Mouse (Mus musculus) embryonic facial prominence, embryonic 12.5 days (tissue): ENCODE results near the gene Slc12a1. TPM values are rescaled to one million over a fixed set of nuclear protein-coding genes. Genes with fewer than 3 reads are reported as not detected.
"Not testable (repeated sequence)": the region's sequence is repeated elsewhere in the genome, so short reads cannot be mapped to it uniquely, and the experiment has no call there.

Source experiments
- ATAC-seq: fragments of 200-750 bp; cut with Nextera tagmentation; 2 replicates; pipeline ENCODE4 v1.8.0; 2017; ENCODE audit not compliant: insufficient number of reproducible peaks, insufficient read depth, low FRiP score, low TSS enrichment
- H3K27ac ChIP-seq: fragments of 300-500 bp; sonication (generic); 2 replicates; pipeline ENCODE4 v1.5.1; 2016; ENCODE audit warnings: mild to moderate bottlenecking
- H3K27me3 ChIP-seq: fragments of 300-500 bp; sonication (generic); 2 replicates; pipeline ENCODE4 v1.6.1; 2016; ENCODE audit warnings: mild to moderate bottlenecking, moderate library complexity
- H3K36me3 ChIP-seq: fragments of 300-500 bp; sonication (generic); 2 replicates; pipeline ENCODE4 v1.6.1; 2016; ENCODE audit warnings: mild to moderate bottlenecking
- H3K4me1 ChIP-seq: fragments of 300-500 bp; sonication (generic); 2 replicates; pipeline ENCODE4 v1.6.1; 2016
- H3K4me2 ChIP-seq: fragments of 300-500 bp; sonication (generic); replicated peaks from 2 replicates; pipeline ENCODE4 v1.6.1; 2016; ENCODE audit warnings: mild to moderate bottlenecking, moderate library complexity
- H3K4me3 ChIP-seq: fragments of 300-500 bp; sonication (generic); 2 replicates; pipeline ENCODE4 v1.5.1; 2016; ENCODE audit warnings: mild to moderate bottlenecking
- H3K9ac ChIP-seq: fragments of 300-500 bp; sonication (generic); 2 replicates; pipeline ENCODE4 v1.6.1; 2016; ENCODE audit warnings: mild to moderate bottlenecking, moderate library complexity
- H3K9me3 ChIP-seq: fragments of 300-500 bp; sonication (generic); 2 replicates; pipeline ENCODE4 v1.6.1; 2016; ENCODE audit warnings: mild to moderate bottlenecking, moderate library complexity
- WGBS: fragments of 180-500 bp; shearing (Covaris S2); methylation state at CpG from one replicate; pipeline ENCODE4 v1.1.7; 2016; 5-methylcytosine and 5-hydroxymethylcytosine counted together
- polyA plus RNA-seq: library from polyadenylated mRNA; unstranded; fragments of >200 nt; fragmentation: Nextera tagmentation; extraction: Ambion mirVana; gene quantifications from 2 replicates; pipeline ENCODE4 v1.2.1, GENCODE M21; 2016

Gene Slc12a1
- 0.04 TPM in 1 of 2 replicates, not detected in the other for polyA plus RNA-seq

GRCm38 (mm10) chr2:125152388-125152787 lies at the start of gene Slc12a1:
TSS of gene Slc12a1 (plus strand) at chr2:125152505.
- no peaks in the 10 kb centered on the region for H3K36me3 ChIP-seq
- no peak within 1 kb of the TSS for H3K27ac ChIP-seq
- no peak for ATAC-seq
- 84% methylated on average over 6 of the region's 6 CpGs for WGBS
- no peak within 1 kb of the TSS for H3K9ac ChIP-seq
- no peak within 1 kb of the TSS for H3K4me2 ChIP-seq
- no peaks in the 10 kb centered on the region for H3K9me3 ChIP-seq
- no peak within 1 kb of the TSS for H3K4me3 ChIP-seq
- no peaks in the 10 kb centered on the region for H3K27me3 ChIP-seq
- no peaks in the 10 kb centered on the region for H3K4me1 ChIP-seq

GRCm38 (mm10) chr2:125104491-125104890 lies 47.8 kb upstream of the Slc12a1 start:
- not testable (repeated sequence) for H3K9ac ChIP-seq, H3K9me3 ChIP-seq, H3K4me3 ChIP-seq, H3K4me2 ChIP-seq, H3K4me1 ChIP-seq, H3K27ac ChIP-seq, ATAC-seq, H3K27me3 ChIP-seq
- peaks cover 50% of the 10 kb centered on the region for H3K36me3 ChIP-seq
- WGBS, result 97% methylated on average over 13 of the region's 13 CpGs

GRCm38 (mm10) chr2:125106536-125106935 lies 45.8 kb upstream of the Slc12a1 start:
- not testable (repeated sequence) for H3K9ac ChIP-seq, H3K4me3 ChIP-seq, H3K4me2 ChIP-seq, H3K4me1 ChIP-seq, H3K9me3 ChIP-seq, ATAC-seq, H3K27ac ChIP-seq, H3K27me3 ChIP-seq
- peaks cover 42% of the 10 kb centered on the region for H3K36me3 ChIP-seq
- WGBS, result 94% methylated on average over 4 of the region's 4 CpGs

DNA sequence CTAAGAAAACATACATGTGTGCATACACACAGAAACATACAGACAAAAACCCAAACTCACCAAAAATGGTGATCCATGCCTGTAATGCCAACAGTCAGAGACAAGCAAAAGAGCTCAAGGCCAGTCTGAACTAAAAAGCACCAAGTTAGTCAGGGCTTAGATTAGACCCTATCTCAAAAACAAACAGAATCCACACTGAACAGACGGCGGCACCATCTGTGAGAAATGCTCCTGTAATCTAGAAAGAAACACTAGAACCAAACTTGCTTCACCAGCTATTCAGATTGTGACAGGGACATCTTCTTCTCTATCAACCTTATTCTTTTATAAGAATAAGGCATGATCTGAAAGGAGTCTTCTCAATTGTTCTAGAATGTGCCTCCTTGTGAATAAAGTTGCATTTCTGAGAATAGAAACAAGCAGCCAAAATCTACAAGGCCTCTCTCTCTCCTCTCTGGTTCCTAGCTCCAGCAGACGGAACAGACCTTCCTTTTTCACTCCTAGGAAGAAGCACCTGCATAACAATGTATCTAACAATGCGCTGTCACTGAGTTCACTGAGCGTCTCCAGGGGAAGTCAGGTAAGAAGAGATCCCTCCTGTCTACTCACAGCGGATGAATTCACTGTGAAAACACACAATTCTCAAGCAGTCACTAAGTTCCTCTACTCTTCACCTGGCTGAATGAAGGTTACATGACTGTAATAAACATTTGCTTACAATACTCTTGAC lies 32.8 kb upstream of the Slc12a1 start:
- no peaks in the 10 kb centered on the region for H3K27me3 ChIP-seq
- H3K27ac ChIP-seq, result no peak overlapping the region
- no peak for ATAC-seq
- H3K4me1 ChIP-seq, result peaks cover 8% of the 10 kb centered on the region
- H3K4me2 ChIP-seq, result no peak overlapping the region
- H3K4me3 ChIP-seq, result no peak overlapping the region
- H3K36me3 ChIP-seq, result peaks cover 8% of the 10 kb centered on the region
- no peak overlapping the region for H3K9ac ChIP-seq
- 74% methylated on average over 6 of the region's 6 CpGs for WGBS
- H3K9me3 ChIP-seq, result no peaks in the 10 kb centered on the region

DNA sequence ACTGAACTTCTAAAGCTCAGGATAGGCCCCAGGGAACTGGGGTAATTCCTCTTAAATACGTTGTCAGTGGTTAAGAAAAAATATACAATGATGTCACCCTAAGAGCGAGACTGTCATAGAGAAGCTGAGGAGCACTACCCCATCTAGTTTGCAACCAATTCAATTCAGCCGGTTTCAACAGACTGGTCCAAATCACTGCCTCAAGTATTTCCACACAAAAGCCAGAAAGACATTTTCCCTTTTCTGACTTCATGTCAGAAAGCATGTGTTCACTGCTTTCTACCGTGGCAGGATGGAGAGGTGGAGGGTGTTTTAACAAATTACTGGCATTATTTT lies 30.0 kb upstream of the Slc12a1 start:
- Histone ChIP-seq H3K9ac (peak overlapping the region; percentile 95), H3K27me3 (no peaks in the 10 kb centered on the region), H3K4me2 (peak overlapping the region; percentile 68), H3K27ac (peak overlapping the region; percentile 92), H3K4me3 (peak overlapping the region; percentile 75), H3K36me3 (no peaks in the 10 kb centered on the region), H3K4me1 (peaks cover 8% of the 10 kb centered on the region), H3K9me3 (no peaks in the 10 kb centered on the region)
- 7% methylated on average over 4 of the region's 4 CpGs for WGBS
- ATAC-seq, result no peak

GRCm38 (mm10) chr2:125122624-125123476 lies 29.5 kb upstream of the Slc12a1 start:
- peak overlapping the region; percentile 75 for H3K4me3 ChIP-seq
- no peaks in the 10 kb centered on the region for H3K9me3 ChIP-seq
- H3K9ac ChIP-seq, result peak overlapping the region; percentile 95
- ATAC-seq, result peak; percentile 66
- H3K4me2 ChIP-seq, result peak overlapping the region; percentile 68
- no peaks in the 10 kb centered on the region for H3K27me3 ChIP-seq
- no peaks in the 10 kb centered on the region for H3K36me3 ChIP-seq
- H3K27ac ChIP-seq, result peak overlapping the region; percentile 92
- under 1% methylated on average over 57 of the region's 59 CpGs for WGBS
- H3K4me1 ChIP-seq, result peaks cover 8% of the 10 kb centered on the region

DNA sequence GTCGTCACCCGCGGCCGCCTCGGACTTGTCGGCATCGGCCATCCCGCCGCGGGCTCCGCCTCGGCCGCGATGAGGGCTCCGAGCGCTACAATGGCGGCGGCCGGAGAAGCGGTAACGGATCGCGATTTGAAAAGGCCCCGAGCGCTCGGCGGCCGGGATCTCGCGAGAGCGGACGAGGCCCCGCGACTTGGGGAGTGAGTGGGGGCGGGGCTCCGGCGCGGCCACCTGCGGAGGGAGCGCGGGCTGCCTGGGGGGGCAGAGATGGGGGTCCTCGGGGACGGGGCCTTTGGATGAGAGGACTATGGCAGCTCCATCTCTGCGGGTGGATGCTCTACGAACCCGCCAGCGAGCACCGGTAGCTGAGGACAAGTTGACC lies 28.8 kb upstream of the Slc12a1 start, which contains the start of gene Myef2:
Gene Myef2 (minus strand): TSS at position 185 of the 376 bp plus-strand sequence.
- Histone ChIP-seq H3K27me3 (no peaks in the 10 kb centered on the region), H3K4me2 (peak within 1 kb of the TSS; percentile 68), H3K4me3 (peak within 1 kb of the TSS; percentile 75), H3K4me1 (peaks cover 8% of the 10 kb centered on the region), H3K27ac (peak within 1 kb of the TSS; percentile 92), H3K36me3 (no peaks in the 10 kb centered on the region), H3K9me3 (no peaks in the 10 kb centered on the region), H3K9ac (peak within 1 kb of the TSS; percentile 95)
- under 1% methylated on average over 38 of the region's 48 CpGs for WGBS
- ATAC-seq, result peak; percentile 85

- no peak overlapping the region for H3K4me3 ChIP-seq
- no peak overlapping the region for H3K27ac ChIP-seq
- H3K4me1 ChIP-seq, result peaks cover 8% of the 10 kb centered on the region
- H3K27me3 ChIP-seq, result no peaks in the 10 kb centered on the region
- no peak overlapping the region for H3K4me2 ChIP-seq
- no peaks in the 10 kb centered on the region for H3K36me3 ChIP-seq
- WGBS, result 33% methylated on average over 4 of the region's 4 CpGs
- no peak overlapping the region for H3K9ac ChIP-seq
- H3K9me3 ChIP-seq, result no peaks in the 10 kb centered on the region
- ATAC-seq, result no peak
Observed at GRCm38 (mm10) chr2:125125824-125126223, 26.5 kb upstream of the Slc12a1 start.

DNA sequence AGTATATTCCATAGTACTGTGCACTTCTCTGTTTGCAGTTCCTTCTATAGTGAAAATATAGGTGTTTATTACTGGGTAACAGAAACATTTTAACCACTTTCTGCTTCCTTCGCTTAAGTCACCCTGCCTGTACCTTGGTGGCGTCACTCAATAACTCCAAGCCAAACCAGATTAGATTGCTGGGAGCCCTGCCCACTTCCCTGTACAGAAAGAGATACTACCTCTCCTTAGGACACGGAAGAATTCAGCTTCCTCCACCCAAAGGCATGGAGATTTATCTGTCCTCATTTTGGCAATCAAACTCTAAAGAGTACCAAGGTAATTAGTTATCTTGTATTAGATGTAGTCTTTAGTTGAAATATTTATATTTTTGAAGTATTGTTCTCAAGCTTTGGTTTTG lies 25.5 kb upstream of the Slc12a1 start:
- no peaks in the 10 kb centered on the region for H3K9me3 ChIP-seq
- H3K4me3 ChIP-seq, result no peak overlapping the region
- H3K27me3 ChIP-seq, result no peaks in the 10 kb centered on the region
- H3K36me3 ChIP-seq, result no peaks in the 10 kb centered on the region
- H3K27ac ChIP-seq, result no peak overlapping the region
- H3K9ac ChIP-seq, result no peak overlapping the region
- peaks cover 4% of the 10 kb centered on the region for H3K4me1 ChIP-seq
- WGBS, result 78% methylated on average over 3 of the region's 3 CpGs
- no peak for ATAC-seq
- no peak overlapping the region for H3K4me2 ChIP-seq

- ATAC-seq, result no peak
- no peak overlapping the region for H3K4me3 ChIP-seq
- H3K9ac ChIP-seq, result no peak overlapping the region
Observed at GRCm38 (mm10) chr2:125134113-125134512, 18.2 kb upstream of the Slc12a1 start.

DNA sequence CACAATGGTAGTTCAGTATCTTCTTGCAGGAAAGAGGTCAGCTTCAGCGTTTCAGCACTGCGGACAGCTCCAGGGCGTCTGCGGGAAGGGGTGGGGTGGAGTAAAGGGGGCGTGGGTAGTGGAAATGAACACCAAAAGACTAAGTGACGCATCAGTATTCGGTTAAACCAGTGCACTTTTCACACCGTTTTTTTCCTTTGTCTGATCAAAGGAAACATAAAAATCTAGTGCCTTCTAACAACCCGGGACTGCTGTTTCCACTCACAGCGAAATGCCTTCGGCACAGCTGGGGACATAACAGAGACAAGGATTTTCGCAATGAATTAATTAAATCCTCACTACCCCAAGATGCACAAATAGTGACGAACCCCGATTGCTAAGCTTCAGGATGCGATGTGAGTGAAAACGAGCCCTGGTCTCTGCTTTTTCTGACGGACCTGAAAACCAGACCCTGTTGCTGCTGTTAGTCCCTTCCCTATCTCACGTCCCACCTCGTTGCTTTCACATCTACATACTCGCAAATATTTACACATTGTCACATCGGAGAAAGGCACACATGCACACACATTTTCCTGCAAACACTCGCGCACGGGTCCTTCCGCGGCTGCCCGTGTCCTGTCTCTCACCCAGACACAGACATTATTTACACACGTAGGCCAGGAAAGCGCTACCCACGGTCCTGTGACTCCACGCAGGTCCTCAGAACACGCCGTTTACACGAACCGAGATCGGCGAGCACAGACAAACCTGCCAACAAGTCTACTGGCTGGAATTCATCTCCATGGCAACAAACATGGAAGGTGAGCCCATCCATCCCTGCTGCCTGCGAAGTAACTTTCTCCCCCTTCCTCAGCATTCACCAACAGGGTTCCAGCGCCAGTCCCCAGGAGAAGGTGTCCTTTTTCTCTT lies 16.1 kb upstream of the Slc12a1 start, which contains the start of gene Ctxn2:
Gene Ctxn2 (plus strand): TSS at position 790 of the 909 bp plus-strand sequence.
- peak within 1 kb of the TSS; percentile 34 for H3K4me3 ChIP-seq
- H3K27ac ChIP-seq, result no peak within 1 kb of the TSS
- no peaks in the 10 kb centered on the region for H3K9me3 ChIP-seq
- H3K4me2 ChIP-seq, result peak within 1 kb of the TSS; percentile 79
- WGBS, result 1% methylated on average over 39 of the region's 39 CpGs
- H3K4me1 ChIP-seq, result peaks cover 8% of the 10 kb centered on the region; the same call in 1 of the 2 replicates
- H3K36me3 ChIP-seq, result no peaks in the 10 kb centered on the region
- no peak within 1 kb of the TSS for H3K9ac ChIP-seq
- no peak for ATAC-seq
- H3K27me3 ChIP-seq, result no peaks in the 10 kb centered on the region

More at GRCm38 (mm10) chr2:125134113-125134512, 18.2 kb upstream of the Slc12a1 start:
- Histone ChIP-seq H3K4me2 (no peak overlapping the region), H3K9me3 (no peaks in the 10 kb centered on the region), H3K4me1 (peaks cover 8% of the 10 kb centered on the region; the same call in 1 of the 2 replicates), H3K27ac (no peak overlapping the region), H3K36me3 (no peaks in the 10 kb centered on the region), H3K27me3 (no peaks in the 10 kb centered on the region)
- WGBS, result 36% methylated on average over 4 of the region's 4 CpGs
